Mouse (Mus musculus) cortical plate, adult 2 months (tissue): ENCODE data around the gene Rhox3a.
"Not testable (repeated sequence)": the region's sequence is repeated elsewhere in the genome, so short reads cannot be mapped to it uniquely, and the experiment has no call there.

Experiments
- CTCF ChIP-seq: fragments of 200-500 bp; IDR thresholded peaks from 2 replicates; pipeline ENCODE4 v1.5.1; 2011; ENCODE audit warnings: mild to moderate bottlenecking, control low read depth, low read length; ENCODE audit not compliant: insufficient read depth; ENCODE audit errors: extremely low read depth
- POLR2A ChIP-seq: fragments of 200-500 bp; IDR thresholded peaks from 2 replicates; pipeline ENCODE4 v1.6.1; 2011; ENCODE audit warnings: mild to moderate bottlenecking, low read length, control low read depth; ENCODE audit not compliant: insufficient read depth; ENCODE audit errors: extremely low read depth

DNA sequence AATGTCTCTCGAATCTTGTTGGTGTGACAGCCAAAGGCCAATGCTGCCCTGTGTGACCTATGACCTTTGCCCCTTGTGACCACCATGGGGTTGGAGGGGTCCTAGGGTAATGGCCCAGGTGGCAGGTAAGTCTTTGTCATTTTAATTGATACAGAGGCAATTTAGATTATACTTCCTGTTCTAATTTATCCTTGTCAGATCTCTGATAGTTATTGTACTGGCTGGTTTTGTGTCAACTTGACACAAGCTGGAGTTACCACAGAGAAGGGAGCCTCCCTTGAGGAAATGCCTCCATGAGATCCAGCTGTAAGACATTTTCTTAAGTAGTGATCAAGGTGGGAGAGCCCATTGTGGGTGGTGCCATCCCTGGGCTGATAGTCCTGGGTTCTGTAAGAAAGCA is 27.6 kb upstream of the Rhox3a start, which contains the start of gene Rhox1:
- TF ChIP-seq POLR2A, CTCF: not testable (repeated sequence)
